Mouse (Mus musculus) MEL (cell line): ENCODE measurements at regions not wholly inside any gene's neighbourhood (a gene's known extent, or its start where the extent isn't known, plus 50 kb on each side); places are given as distances from the start of the nearest gene placed in this dataset.

Source experiments
- DNase-seq: peaks from one replicate; pipeline ENCODE4 v3.0.0; 2011; ENCODE audit warnings: low read depth, low spot score
- H3K27ac ChIP-seq: 2 replicates; pipeline ENCODE4 v1.5.1; 2012; ENCODE audit warnings: low read depth, mild to moderate bottlenecking, control low read depth, low read length, moderate library complexity; ENCODE audit not compliant: control insufficient read depth
- H3K27me3 ChIP-seq, 2 experiments: fragments of 150-350 bp in 1 of 2; sonication (generic) in 1 of 2; 2 replicates each; pipeline ENCODE4 v1.6.1; 2012; ENCODE audit warnings: low read length in 2 of 2, mild to moderate bottlenecking in 2 of 2, improper control_type of control experiment in 1 of 2, moderate library complexity in 1 of 2; ENCODE audit not compliant: insufficient read depth in 2 of 2, control insufficient read depth in 1 of 2
- H3K36me3 ChIP-seq, 2 experiments: 2 replicates each; pipeline ENCODE4 v1.6.1; 2012 to 2014; ENCODE audit warnings: low read length in 2 of 2, improper control_type of control experiment in 1 of 2, inconsistent platforms in 1 of 2, mild to moderate bottlenecking in 1 of 2; ENCODE audit not compliant: insufficient read depth in 2 of 2, control insufficient read depth in 1 of 2
- H3K4me1 ChIP-seq, 2 experiments: fragments of 150-350 bp in 1 of 2; sonication (generic) in 1 of 2; 2 replicates each; pipeline ENCODE4 v1.6.1; 2012; ENCODE audit warnings: low read length in 2 of 2, improper control_type of control experiment in 1 of 2, mild to moderate bottlenecking in 1 of 2; ENCODE audit not compliant: insufficient read depth in 2 of 2, control insufficient read depth in 1 of 2
- H3K4me3 ChIP-seq, 2 experiments: fragments of 150-350 bp in 1 of 2; sonication (generic) in 1 of 2; 2 replicates each; pipeline ENCODE4 v1.5.1; 2012; ENCODE audit warnings: low read depth in 2 of 2, low read length in 2 of 2, mild to moderate bottlenecking in 2 of 2, moderate library complexity in 2 of 2, control low read depth in 1 of 2, improper control_type of control experiment in 1 of 2; ENCODE audit not compliant: control insufficient read depth in 1 of 2, insufficient read depth in 1 of 2
- H3K79me2 ChIP-seq: 2 replicates; pipeline ENCODE4 v1.6.1; 2012; ENCODE audit warnings: mild to moderate bottlenecking, low read length, moderate library complexity; ENCODE audit not compliant: control insufficient read depth, poor library complexity, insufficient read depth
- H3K9ac ChIP-seq: 2 replicates; pipeline ENCODE4 v1.6.1; 2012; ENCODE audit warnings: low read depth, mild to moderate bottlenecking, control low read depth, low read length, moderate library complexity; ENCODE audit not compliant: control insufficient read depth, poor library complexity, severe bottlenecking
- H3K9me3 ChIP-seq: fragments of 150-350 bp; sonication (generic); replicated peaks from 2 replicates; pipeline ENCODE4 v1.6.1; 2012; ENCODE audit warnings: mild to moderate bottlenecking, low read length, improper control_type of control experiment, moderate library complexity; ENCODE audit not compliant: insufficient read depth
- CHD1 ChIP-seq: IDR thresholded peaks from 2 replicates; pipeline ENCODE4 v1.6.1; 2012; ENCODE audit warnings: low read depth, mild to moderate bottlenecking, inconsistent platforms, low read length, improper control_type of control experiment
- CTCF ChIP-seq, 3 experiments: IDR thresholded peaks in 2 of 3; conservative IDR thresholded peaks in 1 of 3; 2 replicates each; pipeline ENCODE4 v1.5.1; 2011 to 2012; ENCODE audit warnings: low read length in 3 of 3, low read depth in 2 of 3, mild to moderate bottlenecking in 2 of 3, improper control_type of control experiment in 1 of 3, inconsistent platforms in 1 of 3, mixed read lengths in 1 of 3, moderate library complexity in 1 of 3; ENCODE audit not compliant: control insufficient read depth in 1 of 3, insufficient read depth in 1 of 3, poor library complexity in 1 of 3, severe bottlenecking in 1 of 3
- E2F4 ChIP-seq: IDR thresholded peaks from 2 replicates; pipeline ENCODE4 v1.6.1; 2011; ENCODE audit warnings: low read depth, low read length, improper control_type of control experiment, borderline replicate concordance
- ELF1 ChIP-seq: IDR thresholded peaks from 2 replicates; pipeline ENCODE4 v1.6.1; 2014; ENCODE audit warnings: low read depth, mild to moderate bottlenecking, inconsistent platforms, low read length, improper control_type of control experiment, moderate library complexity
- GATA1 ChIP-seq: IDR thresholded peaks from 2 replicates; pipeline ENCODE4 v1.6.1; 2011; ENCODE audit warnings: low read depth, low read length, improper control_type of control experiment
- MAFK ChIP-seq: IDR thresholded peaks from 2 replicates; pipeline ENCODE4 v1.6.1; 2011; ENCODE audit warnings: low read depth, mild to moderate bottlenecking, low read length, improper control_type of control experiment, borderline replicate concordance
- MEF2A ChIP-seq: IDR thresholded peaks from 2 replicates; pipeline ENCODE4 v1.6.1; 2014; ENCODE audit warnings: low read depth, mild to moderate bottlenecking, inconsistent platforms, low read length, improper control_type of control experiment; ENCODE audit not compliant: poor library complexity, insufficient replicate concordance, severe bottlenecking; ENCODE audit errors: extremely low read depth
- MXI1 ChIP-seq: IDR thresholded peaks from 2 replicates; pipeline ENCODE4 v1.6.1; 2011; ENCODE audit warnings: mild to moderate bottlenecking, low read depth, low read length, improper control_type of control experiment
- NRF1 ChIP-seq: IDR thresholded peaks from 2 replicates; pipeline ENCODE4 v1.6.1; 2014; ENCODE audit warnings: low read depth, mild to moderate bottlenecking, inconsistent platforms, low read length, improper control_type of control experiment, moderate library complexity; ENCODE audit not compliant: poor library complexity, insufficient read depth, severe bottlenecking
- POLR2AphosphoS2 ChIP-seq: IDR thresholded peaks from 2 replicates; pipeline ENCODE4 v1.6.1; 2011; ENCODE audit warnings: low read length, improper control_type of control experiment
- RAD21 ChIP-seq: IDR thresholded peaks from 2 replicates; pipeline ENCODE4 v1.6.1; 2011; ENCODE audit warnings: mild to moderate bottlenecking, low read depth, low read length, improper control_type of control experiment
- SIN3A ChIP-seq: IDR thresholded peaks from 2 replicates; pipeline ENCODE4 v1.6.1; 2012; ENCODE audit warnings: low read length, improper control_type of control experiment, inconsistent platforms
- SMC3 ChIP-seq: IDR thresholded peaks from 2 replicates; pipeline ENCODE4 v1.6.1; 2011; ENCODE audit warnings: low read depth, low read length, improper control_type of control experiment
- TAL1 ChIP-seq: IDR thresholded peaks from 2 replicates; pipeline ENCODE4 v1.6.1; 2012; ENCODE audit warnings: mild to moderate bottlenecking, inconsistent platforms, low read length, moderate library complexity, mixed read lengths
- USF1 ChIP-seq: IDR thresholded peaks from 2 replicates; pipeline ENCODE4 v1.6.1; 2014; ENCODE audit warnings: low read depth, mild to moderate bottlenecking, inconsistent platforms, low read length, improper control_type of control experiment, moderate library complexity
- USF2 ChIP-seq, 2 experiments: IDR thresholded peaks; 2 replicates each; pipeline ENCODE4 v1.6.1; 2011 to 2012; ENCODE audit warnings: improper control_type of control experiment in 2 of 2, low read length in 2 of 2, borderline replicate concordance in 1 of 2, inconsistent platforms in 1 of 2, low read depth in 1 of 2, mild to moderate bottlenecking in 1 of 2; ENCODE audit not compliant: insufficient read depth in 1 of 2
- ZC3H11A ChIP-seq: IDR thresholded peaks from 2 replicates; pipeline ENCODE4 v1.6.1; 2012; ENCODE audit warnings: low read depth, mild to moderate bottlenecking, inconsistent platforms, low read length, improper control_type of control experiment
- ZKSCAN1 ChIP-seq: IDR thresholded peaks from 2 replicates; pipeline ENCODE4 v1.6.1; 2012; ENCODE audit warnings: low read depth, mild to moderate bottlenecking, inconsistent platforms, low read length, improper control_type of control experiment, moderate library complexity
- ZMIZ1 ChIP-seq: IDR thresholded peaks from 2 replicates; pipeline ENCODE4 v1.6.1; 2012; ENCODE audit warnings: low read depth, mild to moderate bottlenecking, inconsistent platforms, low read length, improper control_type of control experiment, moderate library complexity

- Histone ChIP-seq H3K4me1 (no peaks in the 10 kb centered on the region), H3K4me3 (no peak overlapping the region), H3K79me2 (no peaks in the 10 kb centered on the region), H3K27me3 (peaks cover 0 to 2% of the 10 kb centered on the region in 2 experiments; a peak in 1 of 4 replicates), H3K9me3 (no peaks in the 10 kb centered on the region), H3K36me3 (no peaks in the 10 kb centered on the region), H3K9ac (no peak overlapping the region), H3K27ac (no peak overlapping the region)
- peak; percentile 55 for DNase-seq
- TF ChIP-seq USF1 (no peak), SMC3 (peak; percentile 84), GATA1 (0 out of 2 replicates have a peak, but pooled peaks have one; percentile 6), NRF1 (no peak), MEF2A (no peak), ZC3H11A (peak; percentile 87), RAD21 (peak; percentile 88), CTCF (IDR thresholded peaks at IDR 0.05 in 2 of 3, conservative IDR thresholded peaks at IDR 0.05 in 1 of 3; ENCODE audit: control insufficient read depth in 1 of 3, insufficient read depth in 1 of 3, low read depth in 2 of 3, low read length in 3 of 3, poor library complexity in 1 of 3, severe bottlenecking in 1 of 3) (peak; percentile 63 to 75 (median 65))
Observed at GRCm38 (mm10) chr3:61839355-61840009, 473.7 kb upstream of the B430305J03Rik start.

GRCm38 (mm10) chr3:61816807-61817206 is 451.1 kb upstream of the B430305J03Rik start:
- no peaks in the 10 kb centered on the region for H3K9me3 ChIP-seq
- TF ChIP-seq MXI1, result no peak
- no peak for TF ChIP-seq ZKSCAN1
- no peak for TF ChIP-seq USF2 (IDR thresholded peaks at IDR 0.05; ENCODE audit: borderline replicate concordance in 1 of 2, insufficient read depth in 1 of 2, low read depth in 1 of 2, low read length in 2 of 2)
- TF ChIP-seq NRF1, result no peak
- TF ChIP-seq ELF1, result no peak
- TF ChIP-seq, all 39 proteins: peak for 0
- H3K27me3 ChIP-seq, result no peaks in the 10 kb centered on the region
- no peak overlapping the region for H3K9ac ChIP-seq
- no peaks in the 10 kb centered on the region for H3K4me1 ChIP-seq
- H3K79me2 ChIP-seq, result no peaks in the 10 kb centered on the region
- no peaks in the 10 kb centered on the region for H3K36me3 ChIP-seq
- no peak for DNase-seq
- H3K27ac ChIP-seq, result no peak overlapping the region
- no peak overlapping the region for H3K4me3 ChIP-seq

GRCm38 (mm10) chr3:61796021-61796420 is 430.3 kb upstream of the B430305J03Rik start:
- Histone ChIP-seq H3K27ac (no peak overlapping the region), H3K9me3 (no peaks in the 10 kb centered on the region), H3K4me3 (no peak overlapping the region), H3K4me1 (no peaks in the 10 kb centered on the region), H3K27me3 (no peaks in the 10 kb centered on the region), H3K79me2 (no peaks in the 10 kb centered on the region), H3K9ac (no peak overlapping the region), H3K36me3 (no peaks in the 10 kb centered on the region)
- TF ChIP-seq SIN3A (no peak), ZMIZ1 (no peak), POLR2AphosphoS2 (no peak), TAL1 (no peak), CHD1 (no peak), MAFK (no peak), ZKSCAN1 (no peak), MXI1 (no peak), E2F4 (no peak), USF2 (IDR thresholded peaks at IDR 0.05; ENCODE audit: borderline replicate concordance in 1 of 2, insufficient read depth in 1 of 2, low read depth in 1 of 2, low read length in 2 of 2) (no peak), ELF1 (no peak)
- DNase-seq, result no peak
